Mouse (Mus musculus) embryonic facial prominence, embryonic 11.5 days (tissue): ENCODE data around the gene Lhx8. TPM values are rescaled to one million over a fixed set of nuclear protein-coding genes. Genes with fewer than 3 reads are reported as not detected.

Experiments used
- ATAC-seq: fragments of 200-750 bp; cut with Nextera tagmentation; replicated peaks from 2 replicates; pipeline ENCODE4 v1.8.0; 2017; ENCODE audit warnings: low read depth; ENCODE audit not compliant: insufficient number of reproducible peaks, low FRiP score, low TSS enrichment
- DNase-seq: peaks from one replicate; pipeline ENCODE4 v3.0.0-alpha.2; 2015; ENCODE audit warnings: low spot score
- H3K27ac ChIP-seq: fragments of 300-500 bp; sonication (generic); replicated peaks from 2 replicates; pipeline ENCODE4 v1.5.1; 2014; ENCODE audit warnings: mild to moderate bottlenecking, low read depth, low read length, control low read depth
- H3K27me3 ChIP-seq: fragments of 300-500 bp; sonication (generic); 2 replicates; pipeline ENCODE4 v1.6.1; 2014; ENCODE audit warnings: mild to moderate bottlenecking, low read length, moderate library complexity, mixed read lengths; ENCODE audit not compliant: control insufficient read depth, insufficient read depth
- H3K36me3 ChIP-seq: fragments of 300-500 bp; sonication (generic); replicated peaks from 2 replicates; pipeline ENCODE4 v1.6.1; 2014; ENCODE audit warnings: low read depth, mild to moderate bottlenecking, low read length, moderate library complexity, mixed read lengths; ENCODE audit not compliant: control insufficient read depth, insufficient read depth
- H3K4me1 ChIP-seq: fragments of 300-500 bp; sonication (generic); 2 replicates; pipeline ENCODE4 v1.6.1; 2014; ENCODE audit warnings: low read length, mixed read lengths; ENCODE audit not compliant: control insufficient read depth, insufficient read depth
- H3K4me2 ChIP-seq: fragments of 300-500 bp; sonication (generic); 2 replicates; pipeline ENCODE4 v1.6.1; 2014; ENCODE audit warnings: low read depth, mild to moderate bottlenecking, control low read depth, low read length, moderate library complexity
- H3K4me3 ChIP-seq: fragments of 300-500 bp; sonication (generic); 2 replicates; pipeline ENCODE4 v1.5.1; 2014; ENCODE audit warnings: low read depth, low read length, control low read depth
- H3K9ac ChIP-seq: fragments of 300-500 bp; sonication (generic); replicated peaks from 2 replicates; pipeline ENCODE4 v1.6.1; 2014; ENCODE audit warnings: mild to moderate bottlenecking, control low read depth, low read length
- H3K9me3 ChIP-seq: fragments of 300-500 bp; sonication (generic); replicated peaks from 2 replicates; pipeline ENCODE4 v1.6.1; 2016; ENCODE audit warnings: mild to moderate bottlenecking, low read length, inconsistent platforms, mixed read lengths; ENCODE audit not compliant: control insufficient read depth
- WGBS: fragments of 180-500 bp; shearing (Covaris S2); extraction: QIAGEN DNeasy Blood & Tissue Kit; methylation state at CpG from one replicate; pipeline ENCODE4 v1.1.7; 2014; 5-methylcytosine and 5-hydroxymethylcytosine counted together
- polyA plus RNA-seq: library from polyadenylated mRNA; unstranded; fragments of >200 nt; fragmentation: Nextera tagmentation; extraction: Ambion mirVana; gene quantifications from 2 replicates; pipeline ENCODE4 v1.2.1, GENCODE M21; 2014

The Lhx8 gene
- polyA plus RNA-seq, 1 experiment from 2014 or later: 73.1 TPM

- Histone ChIP-seq H3K9me3 (no peaks in the 10 kb centered on the region), H3K36me3 (no peaks in the 10 kb centered on the region), H3K4me2 (peak overlapping the region; percentile 42), H3K4me1 (peaks cover 8% of the 10 kb centered on the region), H3K27ac (peak overlapping the region; percentile 91), H3K9ac (peak overlapping the region; percentile 84), H3K27me3 (peaks cover 19% of the 10 kb centered on the region), H3K4me3 (peak overlapping the region; percentile 67)
- under 1% methylated on average over 54 of the region's 54 CpGs for WGBS
- ATAC-seq (no peak), DNase-seq (peak; percentile 57)
These were observed 907 bp downstream of the Lhx8 start for GRCm38 (mm10) chr3:154329323-154330180.

- peak overlapping the region; percentile 81 for H3K4me2 ChIP-seq
- H3K36me3 ChIP-seq: no peaks in the 10 kb centered on the region
- WGBS: under 1% methylated on average over 22 of the region's 22 CpGs
- peak overlapping the region; percentile 84 for H3K9ac ChIP-seq
- DNase-seq (peak; percentile 52), ATAC-seq (no peak)
- peaks cover 19% of the 10 kb centered on the region for H3K27me3 ChIP-seq
- no peaks in the 10 kb centered on the region for H3K9me3 ChIP-seq
- H3K27ac ChIP-seq: peak overlapping the region; percentile 91
- H3K4me3 ChIP-seq: peak overlapping the region; percentile 67
- peaks cover 8% of the 10 kb centered on the region for H3K4me1 ChIP-seq
These were observed 1.6 kb downstream of the Lhx8 start for GRCm38 (mm10) chr3:154328721-154329322.

- Histone ChIP-seq H3K27me3 (peaks cover 19% of the 10 kb centered on the region), H3K9me3 (no peaks in the 10 kb centered on the region), H3K27ac (peak overlapping the region; percentile 78), H3K4me1 (peaks cover 8% of the 10 kb centered on the region), H3K4me3 (peak overlapping the region; percentile 67), H3K4me2 (peak overlapping the region; percentile 81), H3K36me3 (no peaks in the 10 kb centered on the region), H3K9ac (peak overlapping the region; percentile 84)
- ATAC-seq (peak; percentile 78), DNase-seq (peak; percentile 78)
- WGBS: under 1% methylated on average over 61 of the region's 86 CpGs
These were observed 2.4 kb downstream of the Lhx8 start for GRCm38 (mm10) chr3:154327883-154328720.

- Histone ChIP-seq H3K27ac (peak overlapping the region; percentile 78; the same call in 1 of the 2 replicates), H3K9ac (peak overlapping the region; percentile 84), H3K27me3 (peaks cover 19% of the 10 kb centered on the region), H3K4me1 (peaks cover 8% of the 10 kb centered on the region), H3K9me3 (no peaks in the 10 kb centered on the region), H3K36me3 (no peaks in the 10 kb centered on the region), H3K4me3 (peak overlapping the region; percentile 67), H3K4me2 (peak overlapping the region; percentile 81)
- WGBS: under 1% methylated on average over 13 of the region's 13 CpGs
- peak; percentile 35 for DNase-seq
- no peak for ATAC-seq
These were observed 3.2 kb downstream of the Lhx8 start for GRCm38 (mm10) chr3:154327110-154327882.

- Histone ChIP-seq H3K4me1 (no peaks in the 10 kb centered on the region), H3K4me2 (no peak overlapping the region), H3K4me3 (no peak overlapping the region), H3K9me3 (no peaks in the 10 kb centered on the region), H3K36me3 (no peaks in the 10 kb centered on the region), H3K9ac (no peak overlapping the region), H3K27me3 (peaks cover 4% of the 10 kb centered on the region; the same call in 1 of the 2 replicates), H3K27ac (no peak overlapping the region)
- ATAC-seq: no peak
- DNase-seq: no peak
- WGBS: 64% methylated on average over 13 of the region's 13 CpGs
These were observed 8.4 kb downstream of the Lhx8 start for GRCm38 (mm10) chr3:154321921-154322574.

DNA sequence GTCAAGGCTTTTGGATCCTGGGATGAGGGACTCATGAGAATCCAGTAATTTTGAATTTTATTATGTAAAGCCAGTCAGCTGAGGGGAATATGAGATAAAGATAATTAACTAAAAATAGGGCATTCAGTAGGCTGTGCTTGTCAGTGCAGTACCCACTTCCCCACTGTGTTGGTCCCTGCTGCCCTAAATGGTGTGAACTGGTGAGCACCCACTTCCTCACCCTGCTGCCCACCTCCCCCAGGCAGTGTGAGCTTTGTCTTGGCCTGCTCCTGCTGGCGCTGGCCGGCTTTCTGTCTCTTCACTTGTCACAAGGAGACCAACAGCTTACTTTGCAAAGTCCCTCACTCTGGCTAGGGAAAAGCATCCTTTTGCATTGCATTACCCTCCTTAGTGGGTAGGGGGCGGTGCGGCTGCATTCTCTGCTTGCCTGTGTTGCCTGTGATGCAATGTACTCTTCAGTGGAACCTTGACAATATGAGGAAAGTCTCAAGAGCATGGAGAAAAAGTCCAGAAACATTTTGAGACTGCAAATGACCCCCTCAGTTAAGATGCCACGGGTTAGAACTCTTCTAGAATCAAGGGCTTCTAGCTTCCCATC, 12.7 kb downstream of the Lhx8 start:
- Histone ChIP-seq H3K27ac (no peak overlapping the region), H3K9me3 (no peaks in the 10 kb centered on the region), H3K36me3 (no peaks in the 10 kb centered on the region), H3K4me2 (no peak overlapping the region), H3K9ac (no peak overlapping the region), H3K4me3 (no peak overlapping the region), H3K27me3 (no peaks in the 10 kb centered on the region), H3K4me1 (no peaks in the 10 kb centered on the region)
- ATAC-seq: 0 out of 2 replicates have a peak, but pooled peaks have one; percentile 53
- 17% methylated on average over 5 of the region's 5 CpGs for WGBS
- peak; percentile 67 for DNase-seq
